Mouse (Mus musculus) lung, postnatal 0 days (tissue): ENCODE data around the gene Flot1. TPM values are rescaled to one million over a fixed set of nuclear protein-coding genes. Genes with fewer than 3 reads are reported as not detected.

ENCODE experiments used
- ATAC-seq: fragments of 200-750 bp; cut with Nextera tagmentation; 2 replicates; pipeline ENCODE4 v1.8.0; 2017; ENCODE audit warnings: moderate library complexity
- DNase-seq: peaks from one replicate; pipeline ENCODE4 v3.0.0-alpha.2; 2016; ENCODE audit warnings: low spot score
- H3K27ac ChIP-seq: fragments of 300-500 bp; sonication (generic); 2 replicates; pipeline ENCODE4 v1.5.1; 2014; ENCODE audit warnings: antibody characterized with exemption, mild to moderate bottlenecking, low read length, mixed read lengths
- H3K27me3 ChIP-seq: fragments of 300-500 bp; sonication (generic); replicated peaks from 2 replicates; pipeline ENCODE4 v1.6.1; 2014; ENCODE audit warnings: low read length, mixed read lengths; ENCODE audit not compliant: insufficient read depth
- H3K36me3 ChIP-seq: fragments of 300-500 bp; sonication (generic); 2 replicates; pipeline ENCODE4 v1.6.1; 2014; ENCODE audit warnings: low read length, mixed read lengths; ENCODE audit not compliant: insufficient read depth
- H3K4me1 ChIP-seq: fragments of 300-500 bp; sonication (generic); 2 replicates; pipeline ENCODE4 v1.6.1; 2014; ENCODE audit warnings: antibody characterized with exemption, low read depth, low read length, mixed read lengths; ENCODE audit not compliant: insufficient read depth
- H3K4me2 ChIP-seq: fragments of 300-500 bp; sonication (generic); replicated peaks from 2 replicates; pipeline ENCODE4 v1.6.1; 2014; ENCODE audit warnings: low read depth, mild to moderate bottlenecking, low read length, moderate library complexity, mixed read lengths
- H3K4me3 ChIP-seq: fragments of 300-500 bp; sonication (generic); 2 replicates; pipeline ENCODE4 v1.5.1; 2014; ENCODE audit warnings: low read depth, low read length
- H3K9ac ChIP-seq: fragments of 300-500 bp; sonication (generic); replicated peaks from 2 replicates; pipeline ENCODE4 v1.6.1; 2014; ENCODE audit warnings: low read depth, mild to moderate bottlenecking
- H3K9me3 ChIP-seq: fragments of 300-500 bp; sonication (generic); 2 replicates; pipeline ENCODE4 v1.6.1; 2016; ENCODE audit warnings: low read length, mixed read lengths
- CTCF ChIP-seq: IDR thresholded peaks from 2 replicates; pipeline ENCODE4 v1.5.1; 2016; ENCODE audit warnings: antibody characterized with exemption, mild to moderate bottlenecking
- EP300 ChIP-seq: IDR thresholded peaks from 2 replicates; pipeline ENCODE4 v1.6.1; 2016; ENCODE audit warnings: antibody characterized with exemption, mild to moderate bottlenecking, control low read depth
- WGBS: fragments of 180-500 bp; shearing (Covaris S2); extraction: QIAGEN DNeasy Blood & Tissue Kit; methylation state at CpG from one replicate; pipeline ENCODE4 v1.1.7; 2014; 5-methylcytosine and 5-hydroxymethylcytosine counted together
- polyA plus RNA-seq: library from polyadenylated mRNA; unstranded; fragments of >200 nt; fragmentation: Nextera tagmentation; extraction: Ambion mirVana; gene quantifications from 2 replicates; pipeline ENCODE4 v1.2.1, GENCODE M21; 2015

The Flot1 gene
- 106 and 117 TPM in 2 replicates for polyA plus RNA-seq

- no peaks in the 10 kb centered on the region for H3K9me3 ChIP-seq
- DNase-seq = peak; percentile 99
These were observed at the start of gene Flot1 for GRCm38 (mm10) chr17:35822964-35823937. Gene Flot1 (plus strand): TSS chr17:35823230.

GRCm38 (mm10) chr17:35776811-35777609, 46.0 kb upstream of the Flot1 start:
- 0 out of 2 replicates have a peak overlapping the region, but pooled peaks have one; percentile 14 for H3K4me2 ChIP-seq
- H3K27ac ChIP-seq = peak overlapping the region; percentile 74
- 4% methylated on average over 13 of the region's 13 CpGs for WGBS
- H3K9me3 ChIP-seq = no peaks in the 10 kb centered on the region
- H3K9ac ChIP-seq = no peak overlapping the region
- peak; percentile 30 for TF ChIP-seq CTCF
- peak; percentile 87 for TF ChIP-seq EP300
- peak; percentile 82 for ATAC-seq
- H3K4me3 ChIP-seq = no peak overlapping the region
- DNase-seq = peak; percentile 93
- peaks cover 9% of the 10 kb centered on the region; the same call in 1 of the 2 replicates for H3K4me1 ChIP-seq
- no peaks in the 10 kb centered on the region for H3K36me3 ChIP-seq
- H3K27me3 ChIP-seq = no peaks in the 10 kb centered on the region

More at GRCm38 (mm10) chr17:35822964-35823937, at the start of gene Flot1:
- 1% methylated on average over 46 of the region's 47 CpGs for WGBS
- Histone ChIP-seq H3K4me2 (peak within 1 kb of the TSS; percentile 77), H3K36me3 (peaks cover 11% of the 10 kb centered on the region; the same call in 1 of the 2 replicates), H3K4me1 (0 out of 2 replicates have a peak, but pooled peaks cover 9% of the 10 kb centered on the region), H3K4me3 (peak within 1 kb of the TSS; percentile 79), H3K9ac (peak within 1 kb of the TSS; percentile 80), H3K27me3 (no peaks in the 10 kb centered on the region), H3K27ac (peak within 1 kb of the TSS; percentile 95)
- TF ChIP-seq CTCF = no peak
- TF ChIP-seq EP300 = 0 out of 2 replicates have a peak, but pooled peaks have one; percentile 48
- peak; percentile 87 for ATAC-seq

- no peak for ATAC-seq
- H3K4me2 ChIP-seq = no peak overlapping the region
- no peak for DNase-seq
- WGBS = 24% methylated on average over 4 of the region's 6 CpGs
- H3K4me3 ChIP-seq = no peak overlapping the region
- H3K27ac ChIP-seq = no peak overlapping the region
- no peaks in the 10 kb centered on the region for H3K9me3 ChIP-seq
- TF ChIP-seq EP300 (no peak), CTCF (no peak)
- peaks cover 9% of the 10 kb centered on the region; the same call in 1 of the 2 replicates for H3K4me1 ChIP-seq
- no peaks in the 10 kb centered on the region for H3K36me3 ChIP-seq
- H3K9ac ChIP-seq = no peak overlapping the region
- no peaks in the 10 kb centered on the region for H3K27me3 ChIP-seq
These were observed 44.1 kb upstream of the Flot1 start for GRCm38 (mm10) chr17:35778965-35779364.

- Histone ChIP-seq H3K9ac (no peak overlapping the region), H3K36me3 (no peaks in the 10 kb centered on the region), H3K27me3 (no peaks in the 10 kb centered on the region), H3K4me2 (no peak overlapping the region), H3K9me3 (no peaks in the 10 kb centered on the region), H3K4me1 (peaks cover 9% of the 10 kb centered on the region; the same call in 1 of the 2 replicates), H3K4me3 (no peak overlapping the region), H3K27ac (no peak overlapping the region; the same call in 1 of the 2 replicates)
- 27% methylated on average over 10 of the region's 10 CpGs for WGBS
- DNase-seq = peak; percentile 69
- TF ChIP-seq EP300 (peak; percentile 84), CTCF (no peak)
- ATAC-seq = peak; percentile 34; the same call in 1 of the 2 replicates
These were observed 43.4 kb upstream of the Flot1 start for GRCm38 (mm10) chr17:35779466-35780205.

- H3K27me3 ChIP-seq = no peaks in the 10 kb centered on the region
- 86% methylated on average over 7 of the region's 7 CpGs for WGBS
- no peak overlapping the region for H3K9ac ChIP-seq
- H3K4me1 ChIP-seq = peaks cover 9% of the 10 kb centered on the region; the same call in 1 of the 2 replicates
- DNase-seq (peak; percentile 21), ATAC-seq (no peak)
- no peaks in the 10 kb centered on the region for H3K36me3 ChIP-seq
- H3K4me2 ChIP-seq = no peak overlapping the region
- no peak overlapping the region for H3K4me3 ChIP-seq
- TF ChIP-seq CTCF = no peak
- TF ChIP-seq EP300 = no peak
- no peak overlapping the region for H3K27ac ChIP-seq
- H3K9me3 ChIP-seq = no peaks in the 10 kb centered on the region
These were observed 42.7 kb upstream of the Flot1 start for GRCm38 (mm10) chr17:35780362-35780761.
